Comparison of ENCODE assay signal across 19 mouse cellular contexts in the genomic region with DNA sequence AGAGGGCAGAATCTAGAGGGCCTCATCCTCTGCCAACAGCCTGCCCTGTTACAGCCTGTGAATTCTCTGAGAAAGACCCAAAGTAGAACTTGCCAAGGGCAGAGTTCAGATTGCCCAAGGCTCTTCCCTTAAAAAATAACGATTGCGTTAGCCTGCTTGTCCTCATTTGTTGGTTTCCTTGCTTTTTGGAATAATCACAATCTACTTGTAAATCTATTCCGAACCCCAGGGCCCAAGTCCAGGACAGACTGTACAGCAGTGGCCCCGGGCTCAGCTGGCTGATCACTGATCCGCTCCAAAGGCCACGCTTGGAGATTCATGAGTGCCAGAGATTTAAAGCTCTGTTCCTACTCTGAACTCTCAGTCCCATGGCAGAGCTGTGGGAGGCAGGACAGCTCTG. TPM values are rescaled to one million over a fixed set of nuclear protein-coding genes. Genes with fewer than 3 reads are reported as not detected.
A peak's percentile ranks its signal among the peaks of the same experiment; 100 is the strongest.
DNase-seq lines count a peak whose midpoint lies in the region; ATAC-seq and TF ChIP-seq lines count a peak whose summit lies in the region.
"Had no signal": no experiment of that assay in that cellular context is flagged by ENCODE, and none has a peak within 500 bp of the region (broad histone marks: within the 10 kb centered on the region; RNA-seq: fewer than 3 reads in every experiment).

No protein-coding gene starts in this region.

- WGBS in liver, embryonic 15.5 days (ENCODE audit: insufficient replicate concordance), result 61% methylated on average over 6 of the region's 6 CpGs
- WGBS in midbrain, embryonic 10.5 days, result 88% methylated on average over 6 of the region's 6 CpGs

- peak; percentile 22 to 26 for DNase-seq in gastrocnemius, adult 8-10 months (ENCODE audit: low spot score in 2 of 2)
- DNase-seq in gastrocnemius, postnatal 4 days (ENCODE audit: low spot score in 2 of 2), result no peak
- peak; percentile 69 for DNase-seq in adrenal gland, adult 8-10 months
- peak; percentile 95 for DNase-seq in kidney, adult 9 months
- DNase-seq in layer of hippocampus, adult 2 months (ENCODE audit: low spot score in 2 of 2), result no peak
- DNase-seq in midbrain, embryonic 10.5 days (ENCODE audit: low spot score), result no peak
- DNase-seq in left cerebral cortex, postnatal 25 days (ENCODE audit: low spot score in 2 of 2), result no peak
- DNase-seq: B cell, adult 2 months; cerebellum, adult 8-10 months; layer of hippocampus, postnatal 36 days; thymus, adult 18-20 months had no signal

- H3K27ac ChIP-seq in liver, embryonic 15.5 days (replicated peaks), result peak overlapping the region; percentile 46
- H3K27ac ChIP-seq in layer of hippocampus, adult 2 months, result no peak overlapping the region
- no peak overlapping the region for H3K27ac ChIP-seq in midbrain, embryonic 10.5 days (replicated peaks)
- H3K27ac ChIP-seq: embryonic facial prominence, embryonic 12.5 days; heart, embryonic 13.5 days; hindbrain, embryonic 13.5 days; lung, embryonic 15.5 days; neural tube, embryonic 15.5 days had no signal

- H3K36me3 ChIP-seq in liver, embryonic 15.5 days (replicated peaks), result no peaks in the 10 kb centered on the region
- H3K36me3 ChIP-seq in midbrain, embryonic 10.5 days, result no peaks in the 10 kb centered on the region
- H3K36me3 ChIP-seq: embryonic facial prominence, embryonic 12.5 days; heart, embryonic 13.5 days; hindbrain, embryonic 13.5 days; lung, embryonic 15.5 days; neural tube, embryonic 15.5 days had no signal

- H3K9me3 ChIP-seq in liver, embryonic 15.5 days (replicated peaks), result no peaks in the 10 kb centered on the region
- no peaks in the 10 kb centered on the region for H3K9me3 ChIP-seq in midbrain, embryonic 10.5 days (replicated peaks)
- H3K9me3 ChIP-seq: embryonic facial prominence, embryonic 12.5 days; heart, embryonic 13.5 days; lung, embryonic 15.5 days; neural tube, embryonic 15.5 days had no signal

- ATAC-seq in liver, embryonic 15.5 days (ENCODE audit: insufficient read depth), result peak; percentile 78
- ATAC-seq: forebrain, embryonic 14.5 days; midbrain, embryonic 16.5 days had no signal

- no peak for TF ChIP-seq CTCF in layer of hippocampus, adult 2 months (conservative IDR thresholded peaks at IDR 0.05)

- intact Hi-C loops in left cerebral cortex, postnatal 25 days (cut with DNase I), result loop anchor here (5.0 to 10.0 kb wide), 3 partner anchors 34 to 516 kb away; partner anchors contain the start of genes Dhrs3 and Tnfrsf1b

- H3K4me3 ChIP-seq in liver, embryonic 15.5 days (replicated peaks), result no peak overlapping the region
- H3K4me3 ChIP-seq in layer of hippocampus, adult 2 months, result no peak overlapping the region
- no peak overlapping the region for H3K4me3 ChIP-seq in midbrain, embryonic 10.5 days
- H3K4me3 ChIP-seq: embryonic facial prominence, embryonic 12.5 days; heart, embryonic 13.5 days; hindbrain, embryonic 13.5 days; lung, embryonic 15.5 days; neural tube, embryonic 15.5 days had no signal

- H3K9ac ChIP-seq in liver, embryonic 15.5 days, result no peak overlapping the region
- H3K9ac ChIP-seq: embryonic facial prominence, embryonic 12.5 days; heart, embryonic 13.5 days; hindbrain, embryonic 13.5 days; lung, embryonic 15.5 days; neural tube, embryonic 15.5 days had no signal

- no peaks in the 10 kb centered on the region for H3K27me3 ChIP-seq in liver, embryonic 15.5 days
- H3K27me3 ChIP-seq in midbrain, embryonic 10.5 days (ENCODE audit: low read depth, poor library complexity, severe bottlenecking), result no peaks in the 10 kb centered on the region
- H3K27me3 ChIP-seq: embryonic facial prominence, embryonic 12.5 days; heart, embryonic 13.5 days; hindbrain, embryonic 13.5 days; lung, embryonic 15.5 days; neural tube, embryonic 15.5 days had no signal

- 0 out of 2 replicates have a peak, but pooled peaks cover 3% of the 10 kb centered on the region for H3K4me1 ChIP-seq in liver, embryonic 15.5 days (replicated peaks)
- H3K4me1 ChIP-seq in midbrain, embryonic 10.5 days, result no peaks in the 10 kb centered on the region
- H3K4me1 ChIP-seq: embryonic facial prominence, embryonic 12.5 days; hindbrain, embryonic 13.5 days; lung, embryonic 15.5 days; neural tube, embryonic 15.5 days had no signal

- H3K4me2 ChIP-seq in liver, embryonic 15.5 days, result no peak overlapping the region
- H3K4me2 ChIP-seq: embryonic facial prominence, embryonic 12.5 days; heart, embryonic 13.5 days; hindbrain, embryonic 13.5 days; lung, embryonic 15.5 days; neural tube, embryonic 15.5 days had no signal

RNA-seq across cellular contexts. Expression of gene Tnfrsf8, which starts 34.0 kb away (rescaled TPM):
- total RNA-seq in gastrocnemius, adult 8-10 months (2022), result under 1 TPM in 2 of 4 experiments, not detected in 2; 0.09 to 0.11 TPM
- total RNA-seq in gastrocnemius, postnatal 4 days (2021), result under 1 TPM; 0.20 to 0.29 TPM
- under 1 TPM; 0.22 to 0.87 (median 0.48) TPM for total RNA-seq in adrenal gland, adult 8-10 months (2022)
- 0.06 and 0.07 TPM in 2 replicates for polyA plus RNA-seq in liver, embryonic 15.5 days (2015; fragmentation: Nextera tagmentation; extraction: Ambion mirVana)
- under 1 TPM; 0.52 to 0.69 TPM for total RNA-seq in layer of hippocampus, adult 2 months (2021)
- polyA plus RNA-seq in midbrain, embryonic 10.5 days (2016; fragmentation: Nextera tagmentation; extraction: Ambion mirVana), result not detected in 2 replicates
- total RNA-seq in left cerebral cortex, postnatal 25 days (2021), result 1 to 10 TPM in 1 of 2 experiments, under 1 TPM in 1; 0.69 to 1.2 TPM

RNA-seq across cellular contexts. Expression of gene Tnfrsf1b, which starts 34.3 kb away (rescaled TPM):
- total RNA-seq in gastrocnemius, adult 8-10 months (2022), result 1 to 10 TPM; 1.4 to 1.8 (median 1.6) TPM
- total RNA-seq in gastrocnemius, postnatal 4 days (2021), result 1 to 10 TPM; 7.3 to 9.2 TPM
- 10 to 100 TPM in 2 of 4 experiments, 1 to 10 TPM in 2; 6.9 to 17.0 (median 11.6) TPM for total RNA-seq in adrenal gland, adult 8-10 months (2022)
- polyA plus RNA-seq in liver, embryonic 15.5 days (2015; fragmentation: Nextera tagmentation; extraction: Ambion mirVana), result 7.7 and 9.3 TPM in 2 replicates
- total RNA-seq in layer of hippocampus, adult 2 months (2021), result 1 to 10 TPM; 2.7 TPM
- polyA plus RNA-seq in midbrain, embryonic 10.5 days (2016; fragmentation: Nextera tagmentation; extraction: Ambion mirVana), result 2.6 and 3.0 TPM in 2 replicates
- total RNA-seq in left cerebral cortex, postnatal 25 days (2021), result 1 to 10 TPM; 2.0 to 2.6 TPM

Comparison
In these comparisons a context has a peak if more than half of its experiments do, and no peak if none do; other contexts are left out.
1. DNase-seq: peak in gastrocnemius, adult 8-10 months (2 of 2), adrenal gland, adult 8-10 months (single experiment) and kidney, adult 9 months (single experiment); none in gastrocnemius, postnatal 4 days (0 of 2), layer of hippocampus, adult 2 months (0 of 2), midbrain, embryonic 10.5 days (single experiment) and left cerebral cortex, postnatal 25 days (0 of 2).